Mouse (Mus musculus) cerebellum, postnatal 4 days (tissue): ENCODE results near the gene Rcbtb2.
"Not testable (repeated sequence)": the region's sequence is repeated elsewhere in the genome, so short reads cannot be mapped to it uniquely, and the experiment has no call there.

Experiments used
- DNase-seq, 2 experiments: peaks; one replicate each; pipeline ENCODE4 v3.0.0; 2022; ENCODE audit warnings: low spot score in 2 of 2, mixed read lengths in 1 of 2

Gene Rcbtb2

GRCm38 (mm10) chr14:73122923-73123278 lies at the start of gene Rcbtb2:
Rcbtb2 (plus strand) TSS chr14:73123037.
- no peak for DNase-seq

GRCm38 (mm10) chr14:73083563-73083962 lies 39.3 kb upstream of the Rcbtb2 start:
- DNase-seq, result no peak

GRCm38 (mm10) chr14:73086425-73086824 lies 36.4 kb upstream of the Rcbtb2 start:
- no peak for DNase-seq

GRCm38 (mm10) chr14:73087247-73087646 lies 35.6 kb upstream of the Rcbtb2 start:
- no peak for DNase-seq

- no peak for DNase-seq
Observed at GRCm38 (mm10) chr14:73087746-73088145, 35.1 kb upstream of the Rcbtb2 start.

- DNase-seq, result no peak
Observed at GRCm38 (mm10) chr14:73088224-73088623, 34.6 kb upstream of the Rcbtb2 start.

GRCm38 (mm10) chr14:73092871-73093270 lies 30.0 kb upstream of the Rcbtb2 start:
- no peak for DNase-seq

GRCm38 (mm10) chr14:73094802-73095550 lies 27.9 kb upstream of the Rcbtb2 start:
- DNase-seq, result no peak

GRCm38 (mm10) chr14:73098677-73099387 lies 24.0 kb upstream of the Rcbtb2 start:
- DNase-seq, result peak in 1 of 2 experiments; percentile 46

- no peak for DNase-seq
Observed at GRCm38 (mm10) chr14:73102270-73102865, 20.5 kb upstream of the Rcbtb2 start.

- not testable (repeated sequence) for DNase-seq
Observed at GRCm38 (mm10) chr14:73102986-73103385, 19.9 kb upstream of the Rcbtb2 start.

- no peak for DNase-seq
Observed at GRCm38 (mm10) chr14:73104913-73105312, 17.9 kb upstream of the Rcbtb2 start.

GRCm38 (mm10) chr14:73105407-73106185 lies 17.2 kb upstream of the Rcbtb2 start:
- DNase-seq, result no peak

GRCm38 (mm10) chr14:73106234-73106711 lies 16.6 kb upstream of the Rcbtb2 start:
- DNase-seq, result peak in 1 of 2 experiments; percentile 60

- DNase-seq, result no peak
Observed at GRCm38 (mm10) chr14:73106957-73107356, 15.9 kb upstream of the Rcbtb2 start.

GRCm38 (mm10) chr14:73107371-73107770 lies 15.5 kb upstream of the Rcbtb2 start:
- no peak for DNase-seq

- DNase-seq, result no peak
Observed at GRCm38 (mm10) chr14:73107952-73108351, 14.9 kb upstream of the Rcbtb2 start.

- DNase-seq, result no peak
Observed at GRCm38 (mm10) chr14:73110682-73111081, 12.2 kb upstream of the Rcbtb2 start.

GRCm38 (mm10) chr14:73111091-73111490 lies 11.7 kb upstream of the Rcbtb2 start:
- no peak for DNase-seq

GRCm38 (mm10) chr14:73112186-73112840 lies 10.5 kb upstream of the Rcbtb2 start:
- DNase-seq, result no peak

- not testable (repeated sequence) for DNase-seq
Observed at GRCm38 (mm10) chr14:73114952-73115351, 7.9 kb upstream of the Rcbtb2 start.
